Mouse (Mus musculus) spleen, adult 2 months (tissue): ENCODE results near the gene Tnrc6b. TPM values are rescaled to one million over a fixed set of nuclear protein-coding genes. Genes with fewer than 3 reads are reported as not detected.

Experiments
- DNase-seq, 2 experiments: peaks; one replicate each; pipeline versions ENCODE4 v3.0.0 to v3.0.0-alpha.2; 2012 to 2021; ENCODE audit warnings: low spot score in 2 of 2, low read depth in 1 of 2
- H3K27ac ChIP-seq: fragments of 200-500 bp; 2 replicates; pipeline ENCODE4 v1.5.1; 2012; ENCODE audit warnings: low read length, inconsistent platforms; ENCODE audit not compliant: insufficient read depth
- H3K27me3 ChIP-seq: fragments of 200-500 bp; 2 replicates; pipeline ENCODE4 v1.6.1; 2012; ENCODE audit warnings: mild to moderate bottlenecking, moderate library complexity, low read length, inconsistent platforms; ENCODE audit not compliant: control insufficient read depth, insufficient read depth
- H3K36me3 ChIP-seq: fragments of 200-500 bp; 2 replicates; pipeline ENCODE4 v1.6.1; 2012; ENCODE audit warnings: mild to moderate bottlenecking, low read length, inconsistent platforms; ENCODE audit not compliant: control insufficient read depth, insufficient read depth
- H3K4me1 ChIP-seq: fragments of 200-500 bp; 2 replicates; pipeline ENCODE4 v1.6.1; 2011; ENCODE audit warnings: inconsistent platforms; ENCODE audit not compliant: control insufficient read depth, insufficient read depth, insufficient read length
- H3K4me3 ChIP-seq: fragments of 200-500 bp; 2 replicates; pipeline ENCODE4 v1.5.1; 2011; ENCODE audit warnings: mild to moderate bottlenecking, inconsistent platforms; ENCODE audit not compliant: insufficient read depth, insufficient read length; ENCODE audit errors: extremely low read depth
- CTCF ChIP-seq: fragments of 200-500 bp; IDR thresholded peaks from 2 replicates; pipeline ENCODE4 v1.5.1; 2011; ENCODE audit warnings: mild to moderate bottlenecking, inconsistent platforms; ENCODE audit not compliant: insufficient read depth, insufficient read length, insufficient replicate concordance; ENCODE audit errors: extremely low read depth
- POLR2A ChIP-seq: fragments of 200-500 bp; IDR thresholded peaks from 2 replicates; pipeline ENCODE4 v1.6.1; 2011; ENCODE audit warnings: low read depth, low read length, inconsistent platforms
- WGBS: fragments of 180-500 bp; shearing (Covaris S2); methylation state at CpG from one replicate; pipeline ENCODE4 v1.1.7; 2018; 5-methylcytosine and 5-hydroxymethylcytosine counted together
- polyA plus RNA-seq: library from polyadenylated mRNA; depleted of rRNA; stranded (reverse); fragments of >200 nt; gene quantifications from 2 replicates; pipeline ENCODE4 v1.2.3, GENCODE M21; 2012

Tnrc6b gene
- polyA plus RNA-seq, 1 experiment: 22.3 TPM

DNA sequence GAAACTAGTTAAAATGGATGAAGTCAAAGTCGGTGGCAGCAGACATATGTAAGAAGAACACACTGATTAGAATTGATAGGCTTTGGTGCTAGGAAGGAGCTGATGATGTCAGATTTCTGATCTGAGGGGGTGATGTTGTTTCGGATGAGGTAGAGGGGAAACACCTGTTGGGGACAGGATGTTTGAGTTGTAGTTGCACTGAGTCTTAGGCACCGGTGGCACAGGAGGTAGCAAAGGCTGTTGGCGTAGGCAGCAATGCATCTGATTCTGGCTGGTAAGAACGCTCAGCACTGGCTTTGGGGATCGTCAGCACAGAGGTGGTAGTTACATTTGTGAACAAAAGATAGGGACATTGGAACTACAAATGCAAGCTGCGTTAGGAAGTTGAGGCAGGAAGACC is 32.5 kb downstream of the Tnrc6b start:
- Histone ChIP-seq H3K4me1 (peaks cover 11% of the 10 kb centered on the region), H3K27me3 (no peaks in the 10 kb centered on the region), H3K4me3 (no peak overlapping the region), H3K27ac (peak overlapping the region; percentile 66; the same call in 1 of the 2 replicates), H3K36me3 (no peaks in the 10 kb centered on the region)
- 21% methylated on average over 7 of the region's 7 CpGs for WGBS
- TF ChIP-seq CTCF: no peak
- TF ChIP-seq POLR2A: no peak
- DNase-seq: peak; percentile 22 to 69

DNA sequence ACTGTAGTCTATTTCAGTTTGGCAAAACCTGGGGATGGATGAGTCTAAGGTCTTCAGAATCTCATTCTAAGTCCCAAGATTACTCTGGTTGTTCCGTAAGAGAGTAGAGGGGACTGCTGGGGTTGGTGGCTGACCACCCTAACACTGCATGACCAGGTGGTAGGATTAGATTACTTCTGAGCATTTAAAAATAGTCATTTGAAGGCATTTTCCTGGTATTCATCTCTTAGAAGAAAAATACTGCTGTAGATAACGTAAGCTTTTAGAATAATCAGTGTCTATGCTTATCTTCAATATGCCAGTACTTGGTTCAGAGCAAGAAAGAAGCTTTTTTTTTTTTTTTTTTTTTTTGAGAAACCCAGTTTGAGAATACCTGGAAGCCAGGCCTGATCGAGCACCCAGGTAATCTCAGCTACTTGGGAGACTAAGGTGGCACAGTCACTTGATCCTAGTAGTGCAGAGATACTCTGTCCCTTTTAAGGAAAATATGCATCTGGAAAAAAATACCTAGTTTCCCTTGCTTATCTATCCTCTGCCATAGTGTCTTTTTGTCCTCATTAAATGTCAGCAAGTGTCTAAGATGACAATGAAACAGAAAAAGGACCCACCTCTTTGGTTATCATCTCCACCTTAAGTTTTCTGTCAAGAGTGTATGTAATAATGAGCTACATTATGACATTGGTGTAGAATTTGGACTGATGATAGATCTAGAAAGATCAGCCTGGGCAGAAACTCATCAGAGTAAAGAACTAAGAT is 33.7 kb downstream of the Tnrc6b start:
- Histone ChIP-seq H3K27ac (no peak overlapping the region), H3K27me3 (no peaks in the 10 kb centered on the region), H3K4me1 (peaks cover 10% of the 10 kb centered on the region), H3K4me3 (no peak overlapping the region), H3K36me3 (no peaks in the 10 kb centered on the region; the same call in 1 of the 2 replicates)
- TF ChIP-seq CTCF (no peak), POLR2A (no peak)
- WGBS: 77% methylated on average over 3 of the region's 3 CpGs
- DNase-seq: no peak

DNA sequence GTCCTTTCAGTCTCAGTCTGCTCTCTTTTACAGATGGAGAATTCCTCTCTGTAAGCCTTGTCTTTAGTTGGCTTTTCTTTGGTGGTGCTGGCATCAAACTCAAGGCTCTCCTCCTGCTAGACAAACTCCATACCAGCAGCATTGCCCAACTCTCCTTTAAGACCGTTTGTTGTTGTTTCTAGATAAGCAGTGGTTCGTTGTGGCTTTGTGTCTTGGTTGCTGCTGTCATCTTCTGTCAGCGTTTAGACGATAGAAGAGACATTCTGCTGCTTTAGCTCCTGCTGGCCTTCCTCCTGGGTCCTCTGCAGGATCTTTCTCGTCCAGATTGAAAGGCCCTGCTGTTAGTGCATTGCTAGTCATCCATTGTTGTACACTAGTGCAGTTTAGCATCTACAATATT is 37.9 kb downstream of the Tnrc6b start:
- no peaks in the 10 kb centered on the region for H3K4me1 ChIP-seq
- H3K36me3 ChIP-seq: peaks cover 1% of the 10 kb centered on the region; the same call in 1 of the 2 replicates
- H3K4me3 ChIP-seq: no peak overlapping the region
- no peak overlapping the region for H3K27ac ChIP-seq
- DNase-seq: no peak
- 74% methylated on average over 5 of the region's 5 CpGs for WGBS
- no peak for TF ChIP-seq POLR2A
- TF ChIP-seq CTCF: no peak
- H3K27me3 ChIP-seq: no peaks in the 10 kb centered on the region

DNA sequence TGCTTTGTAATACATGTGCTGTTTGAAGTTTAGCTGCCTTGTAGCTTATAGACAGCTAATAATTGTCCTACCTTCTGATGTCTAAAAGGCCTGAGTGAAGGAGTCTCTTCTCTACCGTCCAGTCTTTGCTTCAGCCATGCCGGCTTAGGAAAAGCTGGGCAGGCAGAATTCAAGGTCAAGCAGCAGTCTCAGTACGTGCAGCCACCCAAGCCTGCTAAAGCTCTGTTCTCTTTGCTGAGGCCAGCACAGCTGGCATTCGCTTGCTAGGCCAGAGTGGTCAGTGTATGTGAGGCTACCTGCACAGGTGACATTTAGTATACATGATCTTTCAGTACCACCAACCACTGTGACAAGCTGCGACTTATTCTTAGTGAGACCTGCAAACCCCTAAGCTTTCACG is 42.2 kb downstream of the Tnrc6b start:
- no peak overlapping the region for H3K27ac ChIP-seq
- no peak overlapping the region for H3K4me3 ChIP-seq
- H3K27me3 ChIP-seq: no peaks in the 10 kb centered on the region
- peaks cover 3% of the 10 kb centered on the region; the same call in 1 of the 2 replicates for H3K36me3 ChIP-seq
- no peak for DNase-seq
- no peaks in the 10 kb centered on the region for H3K4me1 ChIP-seq
- no peak for TF ChIP-seq CTCF
- TF ChIP-seq POLR2A: no peak
- WGBS: 92% methylated on average over 6 of the region's 6 CpGs

DNA sequence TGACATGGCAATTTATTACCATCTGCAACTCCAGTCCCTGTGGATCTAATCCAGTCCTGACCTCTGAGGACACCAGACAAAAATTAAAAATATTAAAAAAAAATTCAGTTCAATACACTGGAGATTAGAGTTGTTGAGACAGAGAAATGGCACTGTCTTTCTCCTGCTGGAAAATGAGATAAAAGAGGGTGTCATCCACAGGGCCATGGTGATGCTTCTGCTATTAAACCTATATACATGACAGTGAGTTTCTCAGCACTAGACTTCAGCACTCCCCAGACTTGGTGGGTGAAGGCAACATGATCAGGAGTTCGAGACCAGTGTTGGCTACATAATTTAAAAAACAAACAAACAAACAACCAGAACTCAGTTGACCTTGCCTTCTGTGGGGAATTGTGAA is 43.0 kb downstream of the Tnrc6b start:
- Histone ChIP-seq H3K36me3 (peaks cover 3% of the 10 kb centered on the region; the same call in 1 of the 2 replicates), H3K4me3 (no peak overlapping the region), H3K4me1 (no peaks in the 10 kb centered on the region), H3K27ac (no peak overlapping the region), H3K27me3 (no peaks in the 10 kb centered on the region)
- WGBS: 97% methylated on average over 1 of the region's 1 CpGs
- TF ChIP-seq CTCF (no peak), POLR2A (no peak)
- DNase-seq: no peak

DNA sequence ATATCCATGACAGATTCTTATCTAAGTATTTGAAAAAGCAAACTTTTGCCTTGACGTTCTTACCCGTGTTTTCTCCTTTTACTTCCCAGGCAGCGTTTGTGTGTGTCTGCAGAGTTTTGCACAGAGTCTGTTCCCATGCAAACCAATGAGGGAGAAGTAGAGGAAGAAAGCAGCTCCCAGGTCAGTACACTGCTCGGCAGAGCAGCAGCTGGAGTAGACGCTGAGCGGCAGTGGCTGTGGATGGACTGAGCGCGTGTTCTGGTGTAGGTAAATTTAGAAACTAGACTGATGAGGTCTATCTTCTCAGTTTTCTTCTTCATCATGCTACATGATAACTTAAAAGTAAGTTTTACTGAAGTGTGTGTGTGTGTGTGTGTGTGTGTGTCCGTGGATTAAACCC is 48.3 kb downstream of the Tnrc6b start:
- no peaks in the 10 kb centered on the region for H3K27me3 ChIP-seq
- TF ChIP-seq POLR2A: no peak
- no peak for TF ChIP-seq CTCF
- peaks cover 2% of the 10 kb centered on the region; the same call in 1 of the 2 replicates for H3K36me3 ChIP-seq
- no peak overlapping the region for H3K4me3 ChIP-seq
- H3K4me1 ChIP-seq: no peaks in the 10 kb centered on the region
- no peak overlapping the region for H3K27ac ChIP-seq
- DNase-seq: no peak
- WGBS: 96% methylated on average over 9 of the region's 9 CpGs

DNA sequence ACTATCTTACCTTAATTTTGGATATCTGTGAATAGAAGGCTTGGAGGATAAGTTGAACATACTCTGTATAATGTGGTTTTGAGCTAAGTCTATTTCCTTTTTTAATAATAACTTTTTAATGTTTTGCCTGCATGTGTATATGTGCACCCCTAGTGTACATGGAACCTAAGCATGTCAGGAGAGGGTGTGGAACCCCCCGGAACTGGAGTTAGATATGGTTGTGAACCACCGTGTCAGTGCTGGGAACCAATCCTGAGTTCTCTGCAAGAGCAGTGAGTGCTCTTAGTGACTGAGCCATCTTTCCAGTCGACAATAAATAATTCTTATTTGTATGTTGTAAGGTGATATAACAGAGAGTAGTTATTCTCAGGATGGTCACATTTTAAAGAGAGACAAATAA is 49.4 kb downstream of the Tnrc6b start:
- WGBS: 91% methylated on average over 3 of the region's 3 CpGs
- no peaks in the 10 kb centered on the region for H3K4me1 ChIP-seq
- DNase-seq: no peak
- H3K4me3 ChIP-seq: no peak overlapping the region
- H3K27me3 ChIP-seq: no peaks in the 10 kb centered on the region
- H3K27ac ChIP-seq: no peak overlapping the region
- no peaks in the 10 kb centered on the region; the same call in 1 of the 2 replicates for H3K36me3 ChIP-seq
- TF ChIP-seq POLR2A (no peak), CTCF (no peak)

DNA sequence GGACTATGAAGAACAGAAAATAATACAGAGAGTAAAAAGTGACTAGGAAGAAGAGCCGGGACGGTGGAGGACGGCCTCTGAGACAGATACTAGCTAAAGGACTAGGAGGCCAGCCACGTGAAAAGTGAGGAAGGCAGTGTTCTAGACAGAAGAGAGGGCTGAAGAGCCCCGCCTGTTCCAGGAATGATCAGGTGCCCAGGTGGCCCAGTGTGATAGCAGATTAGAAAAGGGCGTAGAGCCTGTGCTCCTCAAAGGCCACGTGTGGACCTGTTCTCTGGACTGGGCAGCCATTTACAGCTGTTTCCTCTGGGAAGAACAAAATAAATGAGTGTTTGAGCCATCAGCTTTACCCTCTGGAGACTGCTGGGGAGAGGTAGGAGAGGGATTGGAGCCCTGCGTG is 49.8 kb downstream of the Tnrc6b start:
- Histone ChIP-seq H3K27me3 (no peaks in the 10 kb centered on the region), H3K4me3 (no peak overlapping the region), H3K36me3 (no peaks in the 10 kb centered on the region; the same call in 1 of the 2 replicates), H3K27ac (no peak overlapping the region), H3K4me1 (no peaks in the 10 kb centered on the region)
- TF ChIP-seq CTCF: no peak
- TF ChIP-seq POLR2A: no peak
- DNase-seq: no peak
- 80% methylated on average over 8 of the region's 8 CpGs for WGBS
